Mouse (Mus musculus) v-Abl transformed pro-B cells (cell line): Measurements from ENCODE around the gene Ogdh.

Source experiments
- in situ Hi-C, 2 experiments: fragments of 400-800 bp; cut with MboI; formaldehyde crosslinking; loops; one replicate each; pipeline ENCODE4 v1.15.1; 2025; ENCODE audit not compliant: unreplicated experiment in 2 of 2

Gene Ogdh

GRCm38 (mm10) chr11:6403830-6404405 is 112.5 kb downstream of the Ogdh start:
- in situ Hi-C loops: loop anchor here in 1 of 2 experiments (10.0 kb wide), 1 partner anchor 49 kb away; no protein-coding TSS in a partner anchor

- in situ Hi-C loops: loop anchor here in 1 of 2 experiments (10.0 kb wide), 1 partner anchor 50 kb away; no protein-coding TSS in a partner anchor
Observed at GRCm38 (mm10) chr11:6404699-6405566, 113.5 kb downstream of the Ogdh start.

GRCm38 (mm10) chr11:6405591-6406081 is 114.2 kb downstream of the Ogdh start:
- in situ Hi-C loops: loop anchor here in 1 of 2 experiments (10.0 kb wide), 1 partner anchor 51 kb away; no protein-coding TSS in a partner anchor
